Mouse (Mus musculus) cerebellum, adult 2 months (tissue): ENCODE measurements around the gene Tnik.

Experiments
- CTCF ChIP-seq: fragments of 200-500 bp; IDR thresholded peaks from 2 replicates; pipeline ENCODE4 v1.5.1; 2011; ENCODE audit warnings: low read depth, mild to moderate bottlenecking, control low read depth, low read length, moderate library complexity, borderline replicate concordance; ENCODE audit not compliant: insufficient read depth
- POLR2A ChIP-seq: fragments of 200-500 bp; IDR thresholded peaks from 2 replicates; pipeline ENCODE4 v1.6.1; 2011; ENCODE audit warnings: low read length, control low read depth, borderline replicate concordance; ENCODE audit not compliant: insufficient read depth

- TF ChIP-seq POLR2A (no peak), CTCF (no peak)
These were observed 139.2 kb downstream of the Tnik start for GRCm38 (mm10) chr3:28402221-28402620.
